Mouse (Mus musculus): ENCODE results near the gene Irs3. TPM values are rescaled to one million over a fixed set of nuclear protein-coding genes. Genes with fewer than 3 reads are reported as not detected.

The Irs3 gene
- polyA plus RNA-seq, 1 experiment from 2014 or later = 0.10 TPM

DNA sequence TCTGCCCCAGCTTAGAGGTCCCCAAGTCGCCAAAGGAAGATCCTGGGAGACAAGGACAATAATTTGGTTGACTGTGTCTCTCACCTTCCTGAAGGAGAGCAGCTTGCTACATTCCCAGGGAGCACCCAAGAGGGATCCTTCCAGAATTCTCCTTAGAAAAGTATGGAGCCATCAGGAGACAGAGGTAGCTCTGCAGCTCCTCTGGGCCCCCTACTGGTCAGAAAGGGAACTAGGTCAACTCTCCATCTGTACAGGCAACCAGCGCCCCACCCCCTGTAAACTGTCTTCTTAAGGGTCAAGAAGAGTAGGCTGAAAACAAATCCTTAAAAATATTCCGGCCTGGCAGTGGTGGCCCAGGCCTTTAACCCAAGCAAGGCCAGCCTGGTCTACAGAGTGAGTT lies 7.0 kb upstream of the Irs3 start:
- no peak overlapping the region for H3K9ac ChIP-seq (replicated peaks; ENCODE audit: low read length)
- WGBS = 22% methylated on average over 3 of the region's 3 CpGs
- no peak overlapping the region for H3K4me3 ChIP-seq (ENCODE audit: low read depth, low read length)
- H3K4me1 ChIP-seq (ENCODE audit: control insufficient read depth, insufficient read depth, low read length) = 0 out of 2 replicates have a peak, but pooled peaks cover 4% of the 10 kb centered on the region
- no peaks in the 10 kb centered on the region for H3K9me3 ChIP-seq (replicated peaks; ENCODE audit: control insufficient read depth, low read length)
- DNase-seq (ENCODE audit: low spot score) = peak; percentile 85
- ATAC-seq (replicated peaks; ENCODE audit: insufficient number of reproducible peaks, low FRiP score, low TSS enrichment, low read depth) = no peak
- no peaks in the 10 kb centered on the region for H3K27me3 ChIP-seq (ENCODE audit: control insufficient read depth, insufficient read depth, low read length)
- no peak overlapping the region for H3K4me2 ChIP-seq (ENCODE audit: low read depth, low read length)
- no peak overlapping the region for H3K27ac ChIP-seq (replicated peaks; ENCODE audit: low read depth, low read length)
- no peaks in the 10 kb centered on the region for H3K36me3 ChIP-seq (replicated peaks; ENCODE audit: control insufficient read depth, insufficient read depth, low read depth, low read length)

DNA sequence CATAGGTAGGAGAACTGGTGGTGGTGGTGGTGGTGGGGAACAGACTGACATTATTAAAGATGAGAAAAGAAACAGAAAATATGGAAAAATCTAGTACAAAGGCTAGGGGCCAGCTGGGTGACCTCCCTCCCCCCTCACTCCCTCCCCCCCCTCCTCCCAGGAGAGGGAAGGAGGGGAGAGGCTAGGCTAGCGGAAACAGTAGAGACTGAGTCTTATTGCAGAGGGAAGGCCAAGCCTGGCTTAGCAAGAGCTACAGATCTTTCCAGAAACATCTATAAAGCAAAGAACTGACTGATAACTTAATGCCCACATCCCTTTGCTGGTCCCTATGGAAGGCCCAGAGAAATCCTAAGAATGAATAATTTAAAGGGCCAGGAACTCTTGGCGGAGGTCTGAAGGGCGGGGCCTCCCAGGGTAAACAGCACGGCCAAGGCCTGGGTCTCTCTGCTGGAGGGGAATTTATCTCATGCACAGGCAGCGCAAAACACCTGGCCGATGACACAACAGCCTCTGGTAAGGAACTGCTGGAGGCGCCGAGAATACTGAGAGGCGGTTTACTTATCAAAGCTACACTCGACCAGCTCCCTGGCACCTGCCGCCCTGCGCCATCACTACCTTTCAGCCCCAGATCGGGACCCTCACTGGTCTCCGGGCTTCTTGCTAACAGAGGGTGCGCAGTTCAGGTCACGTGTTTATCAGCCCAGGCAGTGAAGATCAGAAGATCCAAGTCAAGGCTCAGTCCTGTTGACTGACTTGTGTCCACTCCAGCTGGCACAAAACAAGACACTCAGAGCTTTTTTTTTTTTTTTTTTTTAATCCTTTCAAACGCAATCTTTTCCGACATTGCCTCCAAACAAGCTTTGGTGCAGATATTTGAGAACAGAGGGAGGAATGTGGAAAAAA lies 4.4 kb upstream of the Irs3 start:
- Histone ChIP-seq H3K27ac (replicated peaks; ENCODE audit: low read depth, low read length) (no peak overlapping the region), H3K36me3 (replicated peaks; ENCODE audit: control insufficient read depth, insufficient read depth, low read depth, low read length) (no peaks in the 10 kb centered on the region), H3K4me3 (ENCODE audit: low read depth, low read length) (no peak overlapping the region), H3K27me3 (ENCODE audit: control insufficient read depth, insufficient read depth, low read length) (peaks cover 9% of the 10 kb centered on the region), H3K9me3 (replicated peaks; ENCODE audit: control insufficient read depth, low read length) (no peaks in the 10 kb centered on the region), H3K4me2 (ENCODE audit: low read depth, low read length) (peak overlapping the region; percentile 22; the same call in 1 of the 2 replicates), H3K9ac (replicated peaks; ENCODE audit: low read length) (no peak overlapping the region; the same call in 1 of the 2 replicates), H3K4me1 (ENCODE audit: control insufficient read depth, insufficient read depth, low read length) (peaks cover 7% of the 10 kb centered on the region)
- 11% methylated on average over 18 of the region's 18 CpGs for WGBS
- peak; percentile 25 for DNase-seq (ENCODE audit: low spot score)
- ATAC-seq (replicated peaks; ENCODE audit: insufficient number of reproducible peaks, low FRiP score, low TSS enrichment, low read depth) = no peak

DNA sequence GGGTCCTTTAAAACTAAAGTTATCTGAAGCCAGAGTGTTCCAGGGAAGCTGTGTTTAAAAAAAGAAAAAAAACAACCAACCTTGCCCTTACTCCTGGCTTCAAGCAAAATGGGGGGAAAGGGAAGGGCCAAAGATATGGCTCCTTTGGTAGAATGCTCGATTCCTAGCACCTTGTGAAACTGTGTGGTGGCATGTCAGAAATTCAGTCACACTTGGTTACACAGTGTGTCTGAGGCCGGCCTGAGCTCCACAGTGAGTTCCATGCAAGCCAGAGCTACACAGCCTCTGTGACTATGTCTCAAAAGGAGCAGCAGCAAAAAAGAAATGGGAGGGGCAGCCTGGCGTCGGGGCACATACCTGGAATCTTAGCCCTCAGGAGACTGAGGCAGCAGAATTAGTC lies 3.7 kb upstream of the Irs3 start:
- DNase-seq (ENCODE audit: low spot score) (no peak), ATAC-seq (replicated peaks; ENCODE audit: insufficient number of reproducible peaks, low FRiP score, low TSS enrichment, low read depth) (no peak)
- Histone ChIP-seq H3K4me1 (ENCODE audit: control insufficient read depth, insufficient read depth, low read length) (peaks cover 8% of the 10 kb centered on the region), H3K9me3 (replicated peaks; ENCODE audit: control insufficient read depth, low read length) (no peaks in the 10 kb centered on the region), H3K27me3 (ENCODE audit: control insufficient read depth, insufficient read depth, low read length) (peaks cover 15% of the 10 kb centered on the region), H3K27ac (replicated peaks; ENCODE audit: low read depth, low read length) (no peak overlapping the region), H3K9ac (replicated peaks; ENCODE audit: low read length) (no peak overlapping the region), H3K4me2 (ENCODE audit: low read depth, low read length) (no peak overlapping the region), H3K36me3 (replicated peaks; ENCODE audit: control insufficient read depth, insufficient read depth, low read depth, low read length) (no peaks in the 10 kb centered on the region), H3K4me3 (ENCODE audit: low read depth, low read length) (no peak overlapping the region)
- WGBS = 29% methylated on average over 4 of the region's 4 CpGs

DNA sequence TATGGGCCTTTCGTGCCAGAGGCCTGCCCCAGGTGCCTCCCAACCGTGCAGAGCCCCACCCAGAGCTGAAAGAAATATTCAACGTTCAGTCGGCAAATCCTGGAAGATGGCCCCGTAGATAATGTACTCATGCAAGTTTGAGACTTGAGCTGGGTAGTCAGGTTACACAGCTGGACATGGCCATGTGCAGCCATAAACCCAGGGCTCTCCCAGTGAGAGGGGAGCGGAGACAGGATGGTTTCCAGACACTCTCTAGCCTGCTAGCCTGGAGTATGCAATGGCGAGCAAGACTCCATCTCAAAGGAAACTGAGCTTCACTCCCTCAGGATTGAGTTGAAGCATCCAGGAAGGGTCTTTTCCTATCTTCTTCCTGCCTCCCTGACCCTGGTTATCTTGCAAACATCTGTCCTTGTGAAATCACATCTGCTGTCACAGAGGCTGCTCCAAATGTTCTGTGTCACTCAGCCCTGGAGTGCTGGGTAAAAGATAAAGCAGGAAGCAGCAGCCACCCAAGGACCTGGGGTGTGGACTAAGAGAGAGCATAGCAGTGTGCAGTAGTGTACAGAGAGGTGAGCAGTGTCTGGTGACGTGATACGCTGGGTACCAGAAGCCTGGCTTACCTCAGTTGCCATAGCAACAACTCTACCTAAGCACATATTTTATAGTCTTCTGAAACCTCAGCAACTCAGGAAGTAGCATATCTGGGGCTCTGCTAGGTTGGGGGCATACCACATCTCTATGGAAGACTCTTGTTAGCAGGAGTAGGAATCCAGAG lies 2.5 kb upstream of the Irs3 start:
- Histone ChIP-seq H3K4me1 (ENCODE audit: control insufficient read depth, insufficient read depth, low read length) (peaks cover 8% of the 10 kb centered on the region), H3K36me3 (replicated peaks; ENCODE audit: control insufficient read depth, insufficient read depth, low read depth, low read length) (no peaks in the 10 kb centered on the region), H3K4me3 (ENCODE audit: low read depth, low read length) (no peak overlapping the region), H3K27ac (replicated peaks; ENCODE audit: low read depth, low read length) (no peak overlapping the region), H3K4me2 (ENCODE audit: low read depth, low read length) (no peak overlapping the region), H3K9me3 (replicated peaks; ENCODE audit: control insufficient read depth, low read length) (no peaks in the 10 kb centered on the region), H3K27me3 (ENCODE audit: control insufficient read depth, insufficient read depth, low read length) (peaks cover 21% of the 10 kb centered on the region), H3K9ac (replicated peaks; ENCODE audit: low read length) (no peak overlapping the region)
- DNase-seq (ENCODE audit: low spot score) (no peak), ATAC-seq (replicated peaks; ENCODE audit: insufficient number of reproducible peaks, low FRiP score, low TSS enrichment, low read depth) (no peak)
- 52% methylated on average over 9 of the region's 9 CpGs for WGBS

DNA sequence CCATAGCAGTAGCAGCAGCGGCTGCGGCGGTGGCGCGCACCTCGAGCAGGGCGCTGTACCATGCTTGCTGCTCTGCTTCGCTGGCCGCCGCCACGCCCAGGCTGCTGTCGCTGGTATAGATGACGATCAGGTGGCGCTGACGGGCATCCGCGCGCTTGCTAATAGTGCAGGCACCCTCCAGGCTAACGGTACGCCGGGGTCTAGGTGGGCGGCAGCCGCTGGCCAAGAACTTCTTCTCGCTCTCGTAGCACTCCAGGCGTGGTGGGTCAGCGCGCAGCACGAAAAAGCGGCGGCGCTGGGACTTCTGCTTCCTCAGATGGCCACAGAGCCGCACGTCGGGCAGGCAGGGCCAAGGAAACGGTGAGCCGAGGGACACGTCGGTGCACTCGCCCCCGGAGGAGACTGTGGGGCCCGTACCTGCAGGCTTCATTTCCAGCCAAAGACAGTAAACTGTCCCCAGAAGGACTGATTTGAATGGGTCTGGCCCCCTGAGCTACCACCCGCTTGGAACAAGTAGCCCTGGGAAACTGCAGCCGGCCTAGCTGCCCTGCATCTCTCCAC lies 343 bp downstream of the Irs3 start:
- ATAC-seq (replicated peaks; ENCODE audit: insufficient number of reproducible peaks, low FRiP score, low TSS enrichment, low read depth) (no peak), DNase-seq (ENCODE audit: low spot score) (peak; percentile 30)
- WGBS = 3% methylated on average over 44 of the region's 44 CpGs
- Histone ChIP-seq H3K27ac (replicated peaks; ENCODE audit: low read depth, low read length) (no peak overlapping the region), H3K9ac (replicated peaks; ENCODE audit: low read length) (no peak overlapping the region), H3K4me1 (ENCODE audit: control insufficient read depth, insufficient read depth, low read length) (peaks cover 8% of the 10 kb centered on the region), H3K4me2 (ENCODE audit: low read depth, low read length) (peak overlapping the region; percentile 52), H3K36me3 (replicated peaks; ENCODE audit: control insufficient read depth, insufficient read depth, low read depth, low read length) (peaks cover 10% of the 10 kb centered on the region), H3K4me3 (ENCODE audit: low read depth, low read length) (peak overlapping the region; percentile 26), H3K27me3 (ENCODE audit: control insufficient read depth, insufficient read depth, low read length) (peaks cover 21% of the 10 kb centered on the region), H3K9me3 (replicated peaks; ENCODE audit: control insufficient read depth, low read length) (no peaks in the 10 kb centered on the region)

DNA sequence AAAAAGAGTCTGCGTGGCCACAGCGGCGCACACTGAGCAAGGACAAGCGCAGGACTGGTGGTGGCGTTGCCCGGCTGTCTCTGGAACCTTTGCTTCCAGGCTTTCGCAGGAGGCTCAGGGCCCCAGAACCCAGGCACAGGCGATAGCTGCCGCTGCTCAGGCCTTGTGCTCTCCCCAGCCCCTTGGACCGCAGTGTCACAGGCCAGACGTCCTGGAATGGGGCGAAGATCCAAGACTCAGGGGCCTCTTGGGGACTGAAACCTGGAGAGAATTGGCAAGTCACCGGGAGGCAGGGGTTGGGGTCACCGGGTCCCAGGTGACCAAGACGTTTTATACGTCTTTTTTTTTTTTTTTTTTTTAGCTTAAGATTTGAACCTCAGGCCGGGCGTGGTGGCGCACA lies 1.0 kb downstream of the Irs3 start:
- WGBS = 37% methylated on average over 19 of the region's 19 CpGs
- Histone ChIP-seq H3K4me1 (ENCODE audit: control insufficient read depth, insufficient read depth, low read length) (peaks cover 8% of the 10 kb centered on the region), H3K9ac (replicated peaks; ENCODE audit: low read length) (no peak overlapping the region), H3K36me3 (replicated peaks; ENCODE audit: control insufficient read depth, insufficient read depth, low read depth, low read length) (peaks cover 10% of the 10 kb centered on the region), H3K9me3 (replicated peaks; ENCODE audit: control insufficient read depth, low read length) (no peaks in the 10 kb centered on the region), H3K4me3 (ENCODE audit: low read depth, low read length) (no peak overlapping the region), H3K4me2 (ENCODE audit: low read depth, low read length) (no peak overlapping the region), H3K27ac (replicated peaks; ENCODE audit: low read depth, low read length) (no peak overlapping the region), H3K27me3 (ENCODE audit: control insufficient read depth, insufficient read depth, low read length) (peaks cover 21% of the 10 kb centered on the region)
- ATAC-seq (replicated peaks; ENCODE audit: insufficient number of reproducible peaks, low FRiP score, low TSS enrichment, low read depth) (no peak), DNase-seq (ENCODE audit: low spot score) (no peak)

DNA sequence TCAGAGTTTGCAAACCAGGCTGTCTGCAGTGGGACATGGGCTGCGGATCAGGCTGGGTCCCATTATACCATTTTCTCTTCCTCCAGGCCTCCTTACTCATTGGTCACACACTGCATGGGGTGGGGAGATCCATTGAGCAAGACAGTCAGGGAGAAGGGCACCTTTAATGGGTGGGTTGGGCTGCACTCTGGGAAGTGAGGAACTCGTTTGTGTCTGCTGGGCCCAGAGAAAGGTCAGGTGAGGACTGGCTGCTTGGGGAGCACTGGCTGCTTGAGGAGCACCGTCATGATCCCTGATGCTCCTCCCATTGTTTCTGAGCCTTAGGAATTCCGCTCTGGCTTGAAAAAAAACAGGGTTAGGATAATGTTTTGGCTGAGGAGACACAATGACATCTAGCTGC lies 2.6 kb downstream of the Irs3 start:
- Histone ChIP-seq H3K9me3 (replicated peaks; ENCODE audit: control insufficient read depth, low read length) (no peaks in the 10 kb centered on the region), H3K4me3 (ENCODE audit: low read depth, low read length) (no peak overlapping the region), H3K9ac (replicated peaks; ENCODE audit: low read length) (no peak overlapping the region), H3K4me1 (ENCODE audit: control insufficient read depth, insufficient read depth, low read length) (peaks cover 5% of the 10 kb centered on the region), H3K27me3 (ENCODE audit: control insufficient read depth, insufficient read depth, low read length) (peaks cover 21% of the 10 kb centered on the region), H3K36me3 (replicated peaks; ENCODE audit: control insufficient read depth, insufficient read depth, low read depth, low read length) (peaks cover 14% of the 10 kb centered on the region), H3K27ac (replicated peaks; ENCODE audit: low read depth, low read length) (no peak overlapping the region), H3K4me2 (ENCODE audit: low read depth, low read length) (no peak overlapping the region)
- DNase-seq (ENCODE audit: low spot score) (no peak), ATAC-seq (replicated peaks; ENCODE audit: insufficient number of reproducible peaks, low FRiP score, low TSS enrichment, low read depth) (no peak)
- 50% methylated on average over 4 of the region's 4 CpGs for WGBS

Data from embryonic facial prominence, embryonic 11.5 days (tissue).